Mouse (Mus musculus): ENCODE measurements at regions not wholly inside any gene's neighbourhood (a gene's known extent, or its start where the extent isn't known, plus 50 kb on each side); places are given as distances from the start of the nearest gene placed in this dataset.

DNA sequence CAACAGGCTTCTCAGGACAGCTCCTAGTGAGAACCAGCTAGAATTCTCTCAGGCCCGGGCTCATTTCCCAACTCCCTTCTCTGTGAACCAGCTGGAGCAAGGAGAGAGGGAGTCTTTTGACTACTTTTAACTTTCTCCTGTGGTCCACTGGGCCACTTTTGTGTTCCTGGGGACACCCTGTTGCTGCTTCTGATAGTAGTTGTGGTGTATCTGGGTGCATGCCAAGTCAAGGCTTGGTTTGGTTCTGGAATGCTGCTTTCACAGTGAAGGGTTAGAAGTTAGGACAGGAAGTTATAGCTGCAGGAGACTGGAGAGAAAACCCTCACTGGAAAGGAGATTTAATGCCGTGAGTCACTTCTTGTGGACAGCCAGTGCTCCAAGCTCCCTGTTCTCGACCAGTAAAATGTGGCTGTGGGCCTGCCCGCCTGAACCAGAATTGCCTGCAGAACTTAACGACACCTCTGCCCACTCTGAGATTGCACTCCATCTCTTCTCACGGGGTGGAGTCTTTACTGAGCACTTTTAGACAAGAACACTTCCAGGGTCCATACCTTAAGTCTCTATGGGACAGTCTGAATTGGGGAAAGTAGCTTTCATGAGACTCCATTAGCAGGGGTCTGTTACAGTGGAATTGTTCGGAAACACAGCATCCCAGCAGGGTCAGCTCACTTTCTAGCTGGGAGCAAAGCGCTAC, 97.0 kb upstream of the Myocd start:
- TF ChIP-seq POLR2A (IDR thresholded peaks at IDR 0.05; ENCODE audit: extremely low read depth, insufficient read depth, low read length), result no peak
- no peak for TF ChIP-seq CTCF (IDR thresholded peaks at IDR 0.05; ENCODE audit: low read depth, low read length)

Measured in liver, adult 2 months (tissue).